Mouse (Mus musculus) heart, adult 10 weeks (tissue): ENCODE measurements around the gene Ap4b1. TPM values are rescaled to one million over a fixed set of nuclear protein-coding genes. Genes with fewer than 3 reads are reported as not detected.

ENCODE experiments used
- polyA plus RNA-seq: library from polyadenylated mRNA; stranded (reverse); fragments of 350-450 nt; fragmentation: Illumina TruSeq; extraction: RNeasy Lipid Tissue Mini Kit (QIAGEN cat#74804); gene quantifications from one replicate; pipeline ENCODE4 v1.2.3, GENCODE M21; 2014; ENCODE audit warnings: low read depth, low replicate concordance

Gene Ap4b1
- 18.4 TPM for polyA plus RNA-seq

DNA sequence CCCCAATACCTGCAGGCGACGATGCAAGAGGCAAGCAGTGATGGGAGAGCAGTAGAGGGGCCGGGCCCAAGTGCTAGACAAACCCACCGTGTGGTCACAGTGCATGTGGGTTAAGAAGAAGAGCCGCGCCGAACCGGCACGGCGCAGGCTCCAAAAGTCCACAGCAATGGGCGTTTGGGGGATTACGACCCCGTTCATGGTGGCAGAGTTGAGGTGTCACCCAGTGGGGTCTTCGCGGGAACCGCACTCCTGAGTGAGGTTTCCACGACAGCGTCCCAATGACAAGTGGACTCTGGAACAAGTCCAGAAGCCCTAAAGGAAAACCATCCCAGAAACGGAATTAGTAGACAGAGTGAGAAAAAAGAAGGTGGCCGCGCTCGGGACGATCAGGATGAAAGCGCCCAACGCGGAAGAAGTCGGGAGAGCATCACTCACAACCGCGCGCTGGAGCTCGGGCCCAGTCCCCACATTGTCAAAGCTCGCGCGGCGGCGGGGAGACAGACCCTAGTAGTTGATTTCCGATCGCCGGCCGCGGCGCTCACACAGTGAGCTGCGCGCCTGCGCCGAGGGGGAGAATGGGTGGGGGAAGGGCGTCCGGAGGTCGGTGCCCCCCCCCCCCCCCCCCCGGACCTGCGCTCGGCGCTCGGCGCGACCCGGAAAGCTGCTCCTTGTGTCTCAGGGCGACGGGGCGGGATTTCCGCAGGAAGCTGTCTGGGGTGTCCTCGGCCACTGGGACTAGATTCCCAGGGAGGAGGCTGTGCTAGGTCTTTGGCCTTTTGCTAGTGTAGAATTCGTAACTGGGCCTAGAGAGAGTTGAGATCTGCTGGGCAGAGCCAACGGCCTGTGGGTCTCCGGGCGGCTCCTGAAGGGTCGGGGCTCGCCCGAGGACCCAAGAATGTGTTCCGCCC is at the start of gene Ap4b1, which contains the start of the genes Dclre1b and Gm43064:
Gene Ap4b1, plus strand, starts transcription at position 630 of the 908 bp plus-strand sequence.
Gene Dclre1b, minus strand, starts transcription at position 554 of the 908 bp plus-strand sequence.
Gene Gm43064, plus strand, starts transcription at position 683 of the 908 bp plus-strand sequence.

DNA sequence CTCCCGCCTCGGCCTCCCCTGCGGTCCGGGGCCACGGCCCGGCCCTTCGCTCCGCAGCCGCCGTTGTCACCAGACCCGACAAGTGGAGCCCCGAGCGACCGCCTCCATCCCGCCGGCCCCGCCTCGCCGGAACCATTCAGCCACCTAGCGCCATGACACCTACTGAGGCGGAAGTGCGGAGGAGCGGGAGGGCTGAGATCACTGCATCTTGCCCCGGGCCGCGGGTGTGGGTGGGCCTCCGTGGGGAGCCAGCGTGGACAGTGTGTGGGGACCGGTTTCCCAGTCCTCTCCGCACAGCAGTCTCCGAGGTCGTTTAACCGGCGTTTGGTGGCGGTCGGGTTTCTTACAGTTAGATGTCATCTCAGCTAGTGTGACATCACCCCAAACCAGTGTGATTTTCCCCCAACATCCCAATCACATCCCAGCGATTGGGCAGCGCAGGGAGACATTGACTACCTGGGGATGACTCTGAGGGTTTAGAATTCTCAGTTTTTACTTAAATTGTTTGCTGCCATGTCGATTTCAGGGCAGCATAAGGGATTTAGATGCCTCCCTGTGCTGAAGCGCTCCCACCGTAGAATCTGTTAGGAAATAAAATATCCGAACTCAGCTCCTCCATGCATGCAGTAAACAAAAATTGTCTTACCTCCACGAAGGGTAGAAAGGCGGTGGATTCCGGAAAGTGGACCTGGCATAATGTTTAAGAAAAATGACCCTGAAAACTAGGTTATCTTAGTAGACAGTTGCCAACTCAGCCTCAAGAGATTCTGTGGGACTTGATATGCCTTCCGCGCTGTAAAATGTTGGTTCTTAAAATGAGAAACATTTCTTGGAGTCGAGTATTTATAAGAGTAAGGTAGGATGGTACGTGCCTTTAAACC is 17.9 kb upstream of the Ap4b1 start, which contains the start of gene Hipk1:
Gene Hipk1, minus strand, starts transcription at position 334 of the 881 bp plus-strand sequence.

DNA sequence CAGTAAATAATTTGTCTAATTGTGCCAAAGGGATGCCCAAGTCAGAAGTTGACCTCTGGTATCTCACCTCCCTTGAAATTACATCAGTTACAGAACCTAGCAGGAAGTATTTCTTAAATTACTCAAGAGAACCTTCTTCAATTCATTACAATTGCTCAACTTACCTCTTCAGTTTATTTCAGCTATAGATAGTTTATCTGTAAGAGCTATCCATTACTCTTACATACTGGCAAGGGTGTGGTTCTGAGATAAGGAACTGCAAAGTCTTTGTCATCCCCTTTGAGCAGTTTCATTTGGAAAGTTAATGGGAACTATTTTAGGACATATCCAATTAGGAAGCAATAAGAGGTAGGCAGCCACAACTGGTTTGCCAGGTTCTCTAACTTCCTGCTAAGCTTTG is 23.1 kb downstream of the Ap4b1 start, which contains the start of gene Bcl2l15:
Gene Bcl2l15, plus strand, starts transcription at position 176 of the 400 bp plus-strand sequence.

DNA sequence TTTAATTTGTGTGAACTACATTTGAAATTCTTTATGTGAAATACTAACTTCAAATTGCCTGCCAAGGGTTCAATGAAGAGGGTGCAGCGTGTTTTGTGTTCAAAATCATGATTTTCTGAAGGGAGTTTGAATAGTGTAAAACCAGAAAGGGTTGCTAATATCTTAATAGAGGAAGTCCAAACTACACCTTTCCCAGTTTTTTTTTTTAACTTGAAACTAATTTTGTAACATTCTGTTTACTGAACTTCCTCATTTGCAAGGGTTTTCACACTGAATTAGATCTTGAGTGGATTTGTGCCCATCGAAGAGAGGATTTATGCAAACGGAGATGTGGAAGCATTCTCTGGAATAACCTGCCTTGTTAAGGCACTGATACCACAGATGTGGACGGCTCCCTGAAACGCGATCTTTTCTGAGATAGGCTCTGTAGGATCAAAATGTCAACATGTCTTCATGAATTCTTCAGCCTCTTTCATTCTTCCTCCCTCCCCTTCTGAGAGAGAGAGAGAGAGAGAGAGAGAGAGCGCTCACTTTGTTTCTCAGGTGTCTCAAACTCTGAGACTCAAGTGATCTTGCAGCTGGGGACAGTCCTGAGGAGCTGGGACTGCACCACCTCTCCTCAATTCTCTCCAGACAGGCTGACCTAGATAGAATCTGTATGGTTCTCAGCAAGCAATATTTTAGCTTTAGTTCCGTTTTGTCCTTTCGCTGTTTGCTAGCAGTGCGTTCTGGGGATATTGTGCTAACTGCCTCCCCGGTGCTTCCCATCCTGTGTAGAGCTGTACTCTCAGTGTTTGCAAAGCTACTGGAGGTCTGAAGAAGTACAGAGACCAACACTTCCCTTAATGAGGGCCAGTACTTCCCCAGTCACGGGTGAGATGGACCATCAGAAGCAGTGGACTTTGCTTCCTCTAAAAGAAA is 49.8 kb downstream of the Ap4b1 start, which contains the start of gene Ptpn22:
Gene Ptpn22, plus strand, starts transcription at position 915 of the 921 bp plus-strand sequence.

Other genes with a start within 250 kb of the Ap4b1 start
- not detected for gene Syt6, start 234.3 kb upstream of the Ap4b1 start, polyA plus RNA-seq
- not detected for gene Atg4a-ps, start 163.5 kb upstream of the Ap4b1 start, polyA plus RNA-seq
- gene Olfml3, start 71.5 kb upstream of the Ap4b1 start, polyA plus RNA-seq, result 9.0 TPM
- gene Gm10964, start 70.2 kb upstream of the Ap4b1 start, polyA plus RNA-seq, result not detected
- gene Hipk1, start 18.0 kb upstream of the Ap4b1 start, polyA plus RNA-seq, result 32.5 TPM
- gene Dclre1b, start 76 bp upstream of the Ap4b1 start, polyA plus RNA-seq, result 3.5 TPM
- gene Gm43064, start 53 bp downstream of the Ap4b1 start, polyA plus RNA-seq, result not detected
- not detected for gene Bcl2l15, start 23.1 kb downstream of the Ap4b1 start, polyA plus RNA-seq
- gene Ptpn22, start 50.3 kb downstream of the Ap4b1 start, polyA plus RNA-seq, result 0.99 TPM
- gene Rsbn1, start 104.6 kb downstream of the Ap4b1 start, polyA plus RNA-seq, result 7.3 TPM
- 8.5 TPM for gene Phtf1, start 158.6 kb downstream of the Ap4b1 start, polyA plus RNA-seq